Mouse (Mus musculus) spleen, adult 2 months (tissue): ENCODE measurements around the gene Map3k1. TPM values are rescaled to one million over a fixed set of nuclear protein-coding genes. Genes with fewer than 3 reads are reported as not detected.

Experiments used
- DNase-seq, 2 experiments: peaks; one replicate each; pipeline versions ENCODE4 v3.0.0 to v3.0.0-alpha.2; 2012 to 2021; ENCODE audit warnings: low spot score in 2 of 2, low read depth in 1 of 2
- H3K27ac ChIP-seq: fragments of 200-500 bp; 2 replicates; pipeline ENCODE4 v1.5.1; 2012; ENCODE audit warnings: low read length, inconsistent platforms; ENCODE audit not compliant: insufficient read depth
- H3K27me3 ChIP-seq: fragments of 200-500 bp; 2 replicates; pipeline ENCODE4 v1.6.1; 2012; ENCODE audit warnings: mild to moderate bottlenecking, moderate library complexity, low read length, inconsistent platforms; ENCODE audit not compliant: control insufficient read depth, insufficient read depth
- H3K36me3 ChIP-seq: fragments of 200-500 bp; 2 replicates; pipeline ENCODE4 v1.6.1; 2012; ENCODE audit warnings: mild to moderate bottlenecking, low read length, inconsistent platforms; ENCODE audit not compliant: control insufficient read depth, insufficient read depth
- H3K4me1 ChIP-seq: fragments of 200-500 bp; 2 replicates; pipeline ENCODE4 v1.6.1; 2011; ENCODE audit warnings: inconsistent platforms; ENCODE audit not compliant: control insufficient read depth, insufficient read depth, insufficient read length
- H3K4me3 ChIP-seq: fragments of 200-500 bp; 2 replicates; pipeline ENCODE4 v1.5.1; 2011; ENCODE audit warnings: mild to moderate bottlenecking, inconsistent platforms; ENCODE audit not compliant: insufficient read depth, insufficient read length; ENCODE audit errors: extremely low read depth
- CTCF ChIP-seq: fragments of 200-500 bp; IDR thresholded peaks from 2 replicates; pipeline ENCODE4 v1.5.1; 2011; ENCODE audit warnings: mild to moderate bottlenecking, inconsistent platforms; ENCODE audit not compliant: insufficient read depth, insufficient read length, insufficient replicate concordance; ENCODE audit errors: extremely low read depth
- POLR2A ChIP-seq: fragments of 200-500 bp; IDR thresholded peaks from 2 replicates; pipeline ENCODE4 v1.6.1; 2011; ENCODE audit warnings: low read depth, low read length, inconsistent platforms
- WGBS: fragments of 180-500 bp; shearing (Covaris S2); methylation state at CpG from one replicate; pipeline ENCODE4 v1.1.7; 2018; 5-methylcytosine and 5-hydroxymethylcytosine counted together
- polyA plus RNA-seq: library from polyadenylated mRNA; depleted of rRNA; stranded (reverse); fragments of >200 nt; gene quantifications from 2 replicates; pipeline ENCODE4 v1.2.3, GENCODE M21; 2012

Gene Map3k1
- polyA plus RNA-seq, 1 experiment = 45.1 TPM

DNA sequence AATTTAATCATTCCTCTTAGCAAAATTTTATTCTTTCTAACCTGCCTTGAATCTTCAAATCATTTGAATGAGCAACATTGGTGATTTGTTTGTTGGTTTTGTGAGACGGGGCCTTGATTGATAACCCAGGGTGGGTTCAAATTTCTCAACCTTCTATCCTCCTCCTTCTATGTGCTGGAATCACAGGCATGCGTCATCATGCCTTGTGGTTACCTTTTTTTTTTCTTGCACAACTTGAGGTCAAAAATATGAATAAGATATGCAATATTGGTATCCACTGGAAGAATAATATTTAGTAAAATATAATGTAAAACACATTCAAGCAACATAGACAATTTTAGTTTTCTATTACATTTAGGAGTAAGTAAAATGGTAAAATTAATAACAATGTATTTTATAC, 3.9 kb upstream of the Map3k1 start:
- no peaks in the 10 kb centered on the region; the same call in 1 of the 2 replicates for H3K27me3 ChIP-seq
- no peak for DNase-seq
- H3K27ac ChIP-seq = no peak overlapping the region
- no peak overlapping the region for H3K4me3 ChIP-seq
- H3K4me1 ChIP-seq = 0 out of 2 replicates have a peak, but pooled peaks cover 3% of the 10 kb centered on the region
- TF ChIP-seq CTCF (no peak), POLR2A (no peak)
- no peaks in the 10 kb centered on the region for H3K36me3 ChIP-seq
- WGBS = 86% methylated on average over 2 of the region's 2 CpGs

DNA sequence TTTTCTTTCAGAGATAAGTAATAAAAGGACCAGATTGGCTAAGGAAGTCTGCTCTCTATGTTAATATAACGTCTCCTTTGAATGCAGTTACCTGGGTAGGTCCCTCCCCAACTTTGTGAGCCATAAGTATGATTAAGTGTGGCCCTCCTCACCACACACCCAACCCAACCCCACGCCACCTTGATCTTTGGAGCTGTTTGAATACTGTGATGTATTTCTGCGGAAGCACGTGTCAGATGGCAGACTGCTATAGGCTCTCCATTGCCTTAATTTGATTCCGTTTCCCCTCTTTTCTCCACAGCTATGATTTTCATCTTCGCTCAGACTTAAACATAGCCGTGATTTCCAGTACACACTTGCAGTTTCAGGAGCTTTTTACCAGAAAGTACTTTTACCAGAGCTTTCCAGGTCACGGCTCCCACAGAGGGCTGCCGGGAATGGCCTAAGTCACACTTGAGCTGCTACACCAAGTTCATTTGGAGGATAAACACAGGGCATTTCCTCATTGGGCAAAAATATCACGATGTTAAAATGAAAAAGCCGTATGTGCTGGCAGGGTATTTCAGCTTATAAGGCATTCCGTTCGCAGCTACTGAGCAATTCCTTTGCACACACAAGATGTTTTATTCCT, 2.3 kb upstream of the Map3k1 start:
- no peak overlapping the region for H3K27ac ChIP-seq

DNA sequence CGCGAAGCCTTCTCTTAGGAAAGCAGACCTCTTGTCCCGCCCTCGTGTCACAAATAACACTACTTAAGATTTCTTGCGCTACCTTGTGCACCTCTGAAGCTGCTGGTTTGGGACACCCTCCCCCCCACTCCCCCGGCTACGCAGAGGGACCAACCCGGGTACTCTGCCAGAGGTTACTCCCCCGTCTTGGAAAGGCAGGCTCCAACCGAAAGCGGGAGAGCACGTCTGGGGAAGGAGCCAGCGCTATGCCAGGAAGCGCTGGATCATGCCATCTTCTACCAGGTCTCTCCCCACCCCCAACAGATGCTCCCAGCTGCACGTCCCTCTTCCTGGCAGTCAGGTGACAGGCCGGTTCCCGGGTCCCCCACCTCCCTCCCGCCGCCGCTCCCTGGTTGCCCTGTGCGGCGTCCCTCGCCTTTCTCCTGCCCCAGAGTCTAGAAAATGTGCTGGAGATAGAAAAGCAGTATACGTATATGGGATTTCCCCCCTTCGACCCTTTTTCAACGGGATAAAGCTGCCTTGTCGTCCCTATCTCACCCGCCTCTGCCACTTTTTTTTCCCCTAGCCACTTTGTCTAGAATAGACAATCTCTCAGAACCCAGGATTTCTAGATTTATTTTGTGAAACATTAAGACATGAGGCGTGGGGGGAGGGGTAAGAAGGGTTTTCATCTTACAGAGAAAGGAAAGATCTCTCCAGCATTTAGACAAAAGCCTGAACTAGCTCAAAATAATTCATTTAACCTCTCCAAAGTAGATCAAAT, 854 bp upstream of the Map3k1 start:
- TF ChIP-seq POLR2A (no peak), CTCF (no peak)
- H3K27ac ChIP-seq = peak overlapping the region; percentile 99
- DNase-seq = no peak
- H3K4me3 ChIP-seq = peak overlapping the region; percentile 96
- no peaks in the 10 kb centered on the region; the same call in 1 of the 2 replicates for H3K27me3 ChIP-seq
- peaks cover 10% of the 10 kb centered on the region; the same call in 1 of the 2 replicates for H3K4me1 ChIP-seq
- H3K36me3 ChIP-seq = no peaks in the 10 kb centered on the region
- 4% methylated on average over 29 of the region's 29 CpGs for WGBS

More for the DNA sequence above, 2.3 kb upstream of the Map3k1 start:
- Histone ChIP-seq H3K4me1 (0 out of 2 replicates have a peak, but pooled peaks cover 3% of the 10 kb centered on the region), H3K4me3 (no peak overlapping the region), H3K36me3 (no peaks in the 10 kb centered on the region), H3K27me3 (no peaks in the 10 kb centered on the region; the same call in 1 of the 2 replicates)
- TF ChIP-seq CTCF (no peak), POLR2A (no peak)
- DNase-seq = no peak
- WGBS = 94% methylated on average over 13 of the region's 13 CpGs

DNA sequence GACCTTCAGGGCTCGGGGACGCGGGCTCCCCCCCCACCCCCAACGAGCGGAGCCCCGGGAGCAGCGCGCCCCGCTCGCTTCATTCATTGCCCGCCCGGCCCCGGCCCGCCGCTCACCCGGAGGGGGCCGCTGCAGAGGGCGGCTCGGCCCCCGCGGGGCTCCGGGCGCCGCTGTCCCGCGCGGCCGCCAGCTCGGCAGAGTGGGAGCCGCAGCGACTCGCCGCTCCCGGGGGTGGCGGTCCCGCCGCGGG, 481 bp downstream of the Map3k1 start:
- H3K36me3 ChIP-seq = no peaks in the 10 kb centered on the region
- WGBS = 0% methylated on average over 29 of the region's 38 CpGs
- H3K27ac ChIP-seq = peak overlapping the region; percentile 100
- no peak for TF ChIP-seq POLR2A
- no peak for TF ChIP-seq CTCF
- peak overlapping the region; percentile 69 for H3K4me3 ChIP-seq
- H3K27me3 ChIP-seq = no peaks in the 10 kb centered on the region; the same call in 1 of the 2 replicates
- no peak for DNase-seq
- H3K4me1 ChIP-seq = peaks cover 22% of the 10 kb centered on the region; the same call in 1 of the 2 replicates

DNA sequence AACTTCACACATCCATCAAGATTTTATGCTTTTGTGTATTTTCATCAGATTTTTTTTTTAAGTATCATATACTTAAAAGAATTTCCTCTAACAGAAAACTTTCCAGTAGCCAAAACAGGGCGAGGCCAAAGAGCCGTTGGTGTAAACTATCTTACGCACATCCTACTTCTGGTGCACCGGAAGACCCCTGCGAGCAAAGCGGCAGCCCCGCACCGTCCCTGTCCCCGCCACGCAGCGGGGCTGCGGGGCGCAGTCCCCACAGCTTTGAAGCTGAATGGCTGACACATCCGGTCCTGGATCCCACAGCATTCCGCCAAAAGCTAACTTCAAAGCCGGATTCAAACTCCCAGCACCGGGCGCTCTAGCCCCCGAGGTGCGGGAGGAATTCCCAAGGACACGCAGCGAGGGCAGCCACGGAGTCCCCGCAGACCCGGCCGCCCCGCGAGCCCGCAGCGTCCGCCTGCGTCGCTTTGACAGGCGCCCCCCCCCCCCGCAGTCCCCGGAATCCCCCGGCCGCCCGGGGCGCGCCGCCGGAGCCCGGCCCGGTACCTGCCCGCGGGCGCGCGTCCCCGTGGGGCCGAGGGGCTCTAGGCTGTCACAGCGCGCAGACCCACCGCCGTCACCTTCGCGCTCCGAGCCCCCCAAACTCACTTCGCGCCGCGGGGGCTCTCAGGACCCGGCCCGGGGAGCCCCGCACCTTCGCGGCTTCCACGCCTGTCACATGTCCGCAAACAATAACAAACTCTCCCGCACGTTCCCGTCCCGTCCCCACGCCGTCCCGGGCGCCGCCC, 1.0 kb downstream of the Map3k1 start:
- peaks cover 27% of the 10 kb centered on the region; the same call in 1 of the 2 replicates for H3K4me1 ChIP-seq
- under 1% methylated on average over 69 of the region's 79 CpGs for WGBS
- no peaks in the 10 kb centered on the region for H3K36me3 ChIP-seq
- H3K4me3 ChIP-seq = peak overlapping the region; percentile 69
- H3K27me3 ChIP-seq = no peaks in the 10 kb centered on the region; the same call in 1 of the 2 replicates
- DNase-seq = peak; percentile 51 to 77
- H3K27ac ChIP-seq = peak overlapping the region; percentile 100
- peak; percentile 58; the same call in 1 of the 2 replicates for TF ChIP-seq POLR2A
- TF ChIP-seq CTCF = no peak

DNA sequence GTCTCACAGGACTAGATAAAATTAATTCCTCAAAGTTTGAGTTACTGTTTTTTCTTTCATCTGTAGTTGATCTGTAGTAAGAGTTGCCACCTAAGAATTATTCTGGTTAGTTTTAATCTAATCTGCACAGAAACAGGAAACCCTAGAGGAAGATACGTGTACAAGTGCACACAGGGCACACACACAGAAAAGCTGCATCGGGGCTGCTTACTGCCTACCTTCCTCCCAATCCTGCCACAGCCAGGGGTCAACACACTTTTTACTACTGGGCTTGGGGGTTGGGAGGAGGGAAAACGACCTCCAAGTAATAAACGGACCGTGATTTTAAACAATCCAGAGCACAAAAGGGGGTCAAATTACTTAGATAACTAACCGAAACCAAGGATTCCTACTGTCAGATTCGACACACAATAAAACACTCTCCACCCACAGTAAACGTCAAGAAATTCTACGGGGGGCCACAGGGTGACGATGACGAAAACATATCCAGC, 1.6 kb downstream of the Map3k1 start:
- Histone ChIP-seq H3K4me1 (peaks cover 33% of the 10 kb centered on the region; the same call in 1 of the 2 replicates), H3K27ac (peak overlapping the region; percentile 100), H3K36me3 (no peaks in the 10 kb centered on the region), H3K4me3 (peak overlapping the region; percentile 69), H3K27me3 (no peaks in the 10 kb centered on the region; the same call in 1 of the 2 replicates)
- TF ChIP-seq POLR2A (peak; percentile 55), CTCF (no peak)
- DNase-seq = peak in 1 of 2 experiments; percentile 45
- 0% methylated on average over 11 of the region's 11 CpGs for WGBS
